Mouse (Mus musculus) ES-Bruce4 (cell line): Measurements from ENCODE around the gene Zfp512.

ENCODE experiments used
- CTCF ChIP-seq: IDR thresholded peaks from one replicate; pipeline ENCODE4 v1.8.1; 2011; ENCODE audit warnings: low read depth, low read length
- POLR2A ChIP-seq: IDR thresholded peaks from one replicate; pipeline ENCODE4 v1.8.1; 2011; ENCODE audit warnings: low read length; ENCODE audit not compliant: insufficient read depth

DNA sequence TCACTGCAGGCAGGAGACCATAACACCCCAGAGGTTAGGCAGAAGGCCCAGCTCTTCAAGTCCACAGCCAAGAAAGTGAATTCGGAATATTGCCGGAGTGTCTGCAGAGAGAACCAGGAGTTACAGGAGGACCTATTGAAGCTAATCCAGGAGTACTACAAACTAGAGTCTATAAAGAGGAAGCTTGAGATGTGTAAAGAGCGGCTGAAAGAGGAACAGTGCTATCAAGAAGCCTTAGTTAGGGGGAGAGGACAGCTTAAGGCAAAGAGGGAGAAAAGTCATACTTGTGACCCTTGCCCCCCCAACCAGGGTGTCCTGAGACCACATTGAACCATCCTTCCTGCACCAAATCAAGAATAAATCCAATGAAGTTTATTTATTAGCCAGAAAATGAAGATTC lies 35.7 kb downstream of the Zfp512 start:
- TF ChIP-seq POLR2A (no peak), CTCF (no peak)
